Mouse (Mus musculus) erythroblast, adult 5-6 weeks (primary cell): ENCODE data around the gene Rubcn. TPM values are rescaled to one million over a fixed set of nuclear protein-coding genes. Genes with fewer than 3 reads are reported as not detected.

Experiments
- ATAC-seq: replicated peaks from 2 replicates; pipeline ENCODE4 v1.8.0; 2016; ENCODE audit warnings: moderate number of reproducible peaks, mild to moderate bottlenecking, moderate TSS enrichment, inconsistent platforms; ENCODE audit not compliant: poor library complexity, low FRiP score, severe bottlenecking
- total RNA-seq, 2 experiments: library from RNA; stranded (forward) in 1 of 2; stranded (reverse) in 1 of 2; fragments of 150-400 nt in 1 of 2; fragments of 200-764, 138-1000 nt in 1 of 2; gene quantifications; 2 replicates each; pipeline versions ENCODE4 v1.2.3 to v1.2.4; 2015 to 2017; ENCODE audit warnings: low replicate concordance in 2 of 2

The Rubcn gene
- total RNA-seq, 2 experiments from 2014 or later = 2.9 to 5.3 TPM

GRCm38 (mm10) chr16:32822881-32823280 lies 54.7 kb downstream of the Rubcn start:
- ATAC-seq = no peak

- no peak for ATAC-seq
Measured at GRCm38 (mm10) chr16:32822450-32822827, 55.1 kb downstream of the Rubcn start.

DNA sequence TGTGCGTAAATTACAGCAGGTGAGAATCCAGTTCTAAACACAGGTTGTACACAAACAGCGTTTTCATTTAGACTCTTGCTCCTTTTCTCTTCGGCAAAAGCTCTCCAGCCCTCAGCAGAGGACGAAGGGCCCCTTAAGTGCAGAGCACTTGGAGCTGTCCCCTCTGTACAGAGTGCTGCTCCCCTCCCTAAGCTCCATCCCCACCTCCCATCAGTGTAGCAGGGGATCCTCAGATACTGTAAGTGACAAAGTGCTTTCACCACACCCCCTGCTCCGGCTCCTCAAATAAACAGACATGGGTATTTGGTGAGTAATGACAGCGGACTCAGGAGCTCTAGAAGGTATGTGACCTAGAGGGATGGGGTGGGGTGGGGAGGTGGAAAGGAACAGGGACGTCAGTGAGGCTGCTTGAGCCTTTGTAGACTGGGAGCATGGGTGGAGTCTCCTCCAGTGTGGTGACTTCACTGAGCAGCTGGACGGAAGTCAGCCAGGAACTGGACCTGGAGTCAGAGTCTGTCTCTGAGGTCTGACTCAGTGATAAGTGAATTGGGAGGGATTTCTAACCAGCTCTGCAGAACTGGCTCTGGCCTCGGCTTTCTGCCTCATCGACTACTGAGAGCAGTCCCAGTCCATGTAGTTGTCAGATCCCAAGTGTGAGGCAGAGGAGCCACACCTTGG lies 55.7 kb downstream of the Rubcn start:
- ATAC-seq = no peak

DNA sequence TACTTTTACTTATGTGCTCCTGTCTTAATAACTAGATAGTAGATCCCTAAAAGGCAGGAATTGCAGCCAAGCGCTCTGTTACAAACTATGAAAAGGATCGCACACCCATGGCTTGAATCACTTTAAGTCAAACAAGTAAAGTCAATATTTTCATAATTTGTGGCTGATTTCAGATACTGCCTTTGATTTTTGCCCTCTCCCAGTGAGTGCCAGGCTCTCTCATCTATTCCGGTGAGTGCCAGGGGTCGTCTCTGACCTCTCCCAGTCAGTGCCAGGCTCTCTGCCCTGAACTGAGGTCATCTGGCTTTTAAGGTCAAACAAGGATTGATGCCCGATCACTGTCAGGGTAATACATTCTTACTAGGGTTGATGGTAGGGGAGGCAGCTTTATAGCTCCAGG lies 59.1 kb downstream of the Rubcn start:
- no peak for ATAC-seq

GRCm38 (mm10) chr16:32818036-32818435 lies 59.5 kb downstream of the Rubcn start:
- no peak for ATAC-seq

- no peak for ATAC-seq
Measured at GRCm38 (mm10) chr16:32815160-32815605, 62.4 kb downstream of the Rubcn start.

GRCm38 (mm10) chr16:32814539-32814938 lies 63.0 kb downstream of the Rubcn start:
- no peak for ATAC-seq

DNA sequence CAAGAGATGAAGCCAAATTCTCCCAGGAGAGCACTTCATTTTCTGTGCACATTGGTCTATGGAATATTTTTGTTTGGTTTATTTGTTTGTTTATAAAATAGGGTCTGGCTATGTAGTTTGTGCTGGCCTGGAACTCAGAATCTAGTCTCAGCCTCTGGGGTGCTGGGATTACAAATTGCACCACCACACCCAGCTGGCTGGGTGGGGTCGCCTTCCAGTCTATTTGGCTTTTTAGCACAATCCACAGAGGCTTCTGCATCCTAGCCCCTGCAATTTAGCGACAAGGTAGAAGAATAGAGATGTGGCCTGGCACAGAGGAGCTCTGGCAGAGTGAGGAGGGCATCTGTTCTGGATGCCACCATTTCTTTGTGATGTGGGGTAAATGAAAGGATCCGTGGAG lies 63.8 kb downstream of the Rubcn start:
- ATAC-seq = no peak

GRCm38 (mm10) chr16:32813362-32813761 lies 64.2 kb downstream of the Rubcn start:
- ATAC-seq = no peak

- ATAC-seq = peak; percentile 74
Measured at GRCm38 (mm10) chr16:32812888-32813361, 64.6 kb downstream of the Rubcn start.

DNA sequence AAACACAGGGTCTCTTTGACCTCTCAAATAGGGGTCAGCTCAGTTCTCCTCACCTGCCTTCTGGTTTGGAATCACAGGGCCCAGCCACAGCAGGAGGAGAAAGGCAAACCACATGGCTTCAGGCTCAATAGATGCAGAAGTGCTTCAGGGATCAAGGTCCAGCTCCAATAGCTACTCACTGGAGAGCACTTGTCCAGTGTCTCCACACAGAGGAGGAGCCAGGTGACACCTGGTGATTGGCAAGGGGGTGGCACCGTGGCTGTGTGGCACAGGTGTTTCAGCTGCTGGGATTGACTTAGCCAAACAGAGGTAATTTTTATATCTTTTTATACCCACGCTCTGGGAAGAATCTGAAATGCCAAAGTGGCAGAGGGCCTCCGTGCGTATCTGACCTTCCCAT lies 67.2 kb downstream of the Rubcn start, which contains the start of gene Smbd1:
Gene Smbd1 (minus strand): TSS at position 157 of the 400 bp plus-strand sequence.
- no peak for ATAC-seq

GRCm38 (mm10) chr16:32807408-32808185 lies 70.0 kb downstream of the Rubcn start:
- no peak for ATAC-seq

GRCm38 (mm10) chr16:32805151-32805550 lies 72.4 kb downstream of the Rubcn start:
- no peak for ATAC-seq

DNA sequence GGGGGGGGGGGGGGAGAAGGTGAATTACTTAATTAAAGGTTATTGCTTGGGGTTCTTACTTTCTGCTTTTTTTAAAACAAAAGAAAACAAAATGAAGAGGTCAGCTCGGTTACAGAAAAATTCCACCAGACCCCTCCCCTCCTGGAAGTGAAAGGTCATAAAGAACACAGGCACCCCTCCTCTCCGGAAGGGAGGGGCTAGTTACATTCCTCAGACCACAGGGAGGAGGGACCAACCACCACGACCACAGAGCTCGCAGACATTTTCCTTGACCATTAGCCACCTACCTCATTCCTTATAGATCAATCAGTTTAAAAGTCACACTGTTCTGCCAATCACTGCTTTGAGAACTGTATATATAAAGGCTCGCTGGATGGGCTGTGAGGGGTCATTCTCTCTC lies 73.7 kb downstream of the Rubcn start:
- no peak for ATAC-seq

GRCm38 (mm10) chr16:32803252-32803853 lies 74.2 kb downstream of the Rubcn start:
- ATAC-seq = no peak

DNA sequence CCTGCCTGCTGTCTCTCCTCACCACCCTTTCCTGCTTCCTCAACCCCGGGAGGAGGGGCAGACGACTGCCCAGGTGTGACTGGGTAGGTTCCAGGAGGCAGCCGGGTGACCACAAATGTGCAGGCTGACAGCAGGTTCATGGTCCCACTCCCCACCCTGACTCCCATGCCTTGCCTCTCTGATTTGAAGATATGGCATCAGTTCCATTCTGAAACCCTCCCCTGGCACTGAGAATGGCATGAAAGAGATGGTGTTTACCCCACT lies 80.2 kb downstream of the Rubcn start, which contains the start of gene Muc20:
Gene Muc20 (minus strand): TSS at position 10 of the 264 bp plus-strand sequence.
- no peak for ATAC-seq

DNA sequence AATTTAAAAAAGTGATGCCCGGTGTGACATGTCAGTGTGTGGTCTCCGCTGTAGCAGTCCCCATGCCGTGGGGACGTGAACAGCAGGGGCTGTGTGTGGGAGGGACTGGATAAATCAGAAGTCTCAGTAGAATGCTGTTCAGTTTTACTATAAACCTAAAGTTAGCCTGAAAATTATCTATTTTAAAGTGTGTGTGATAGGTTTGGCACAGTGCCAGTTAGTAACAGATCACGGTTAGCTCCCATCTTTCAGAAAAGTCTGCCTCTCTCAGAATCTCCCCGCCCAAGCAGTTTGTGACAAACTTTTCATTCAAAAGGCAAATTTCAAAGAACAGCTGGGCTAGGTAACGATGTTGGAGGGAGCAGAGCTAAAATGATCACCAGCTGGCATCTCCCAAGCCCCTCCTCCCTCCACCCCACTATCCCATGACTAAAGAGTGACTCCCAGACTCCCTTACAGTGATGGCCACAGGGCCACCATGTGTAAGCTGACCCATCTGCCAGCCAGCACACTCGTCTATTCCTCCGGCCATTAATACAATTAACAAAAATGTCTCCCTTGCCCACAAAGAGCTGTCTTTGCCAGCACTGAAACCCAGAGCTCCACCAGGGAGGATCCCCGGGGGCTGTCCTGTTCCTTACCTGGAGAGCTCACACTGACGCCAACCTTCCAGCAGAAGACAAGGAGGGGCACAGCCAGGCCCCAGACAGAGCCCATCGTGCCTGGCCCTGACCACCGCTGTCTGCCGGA lies 80.7 kb downstream of the Rubcn start:
- no peak for ATAC-seq

DNA sequence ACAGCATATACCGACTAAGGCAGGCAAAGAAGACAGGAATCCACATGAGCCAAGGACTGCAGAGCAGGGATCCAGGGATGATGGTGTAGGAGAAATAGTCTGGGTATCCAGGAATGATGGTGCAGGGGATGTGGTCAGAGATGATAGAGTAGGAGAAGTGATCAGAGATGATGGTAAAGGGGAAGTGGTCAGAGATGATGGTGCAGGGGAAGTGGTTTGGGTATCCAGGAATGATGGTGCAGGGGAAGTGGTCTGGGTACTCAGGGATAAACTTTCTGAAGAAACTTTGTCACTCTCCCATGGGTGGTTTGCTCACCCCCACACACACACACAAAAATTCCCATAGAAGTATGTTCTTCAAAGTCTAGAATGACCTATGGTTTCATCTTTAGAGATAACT lies 82.4 kb downstream of the Rubcn start:
- no peak for ATAC-seq

DNA sequence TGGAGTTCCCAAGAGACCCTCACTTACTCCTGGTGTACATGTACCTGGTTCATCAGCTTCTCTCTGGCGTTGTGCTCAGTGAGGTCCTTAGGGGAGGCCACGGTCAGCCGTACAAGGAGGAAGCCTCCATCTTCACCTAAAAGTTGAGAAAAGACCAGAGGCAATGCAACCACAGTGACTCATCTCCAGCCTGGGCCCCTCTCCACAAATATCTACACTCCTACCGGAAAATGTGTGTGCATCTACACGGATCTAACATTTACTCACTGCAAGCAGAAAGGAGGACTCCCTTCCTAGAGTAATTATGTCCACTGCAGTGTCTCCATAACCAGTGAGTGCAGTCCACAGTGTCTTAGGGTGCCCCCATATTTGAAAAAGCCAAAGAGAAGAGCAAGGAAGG lies 87.5 kb downstream of the Rubcn start:
- ATAC-seq = no peak

GRCm38 (mm10) chr16:32784840-32785239 lies 92.7 kb downstream of the Rubcn start:
- no peak for ATAC-seq
